Mouse (Mus musculus): Measurements from ENCODE around the gene G2e3.

The G2e3 gene

GRCm38 (mm10) chr12:51347988-51348697 lies at the start of gene G2e3:
TSS of gene G2e3 (plus strand) at chr12:51348061.
- DNase-seq (ENCODE audit: inconsistent ontology term) = peak; percentile 98

- no peak for DNase-seq (ENCODE audit: inconsistent ontology term)
Observed at GRCm38 (mm10) chr12:51323604-51324003, 24.3 kb upstream of the G2e3 start.

- no peak for DNase-seq (ENCODE audit: inconsistent ontology term)
Observed at GRCm38 (mm10) chr12:51326819-51327218, 21.0 kb upstream of the G2e3 start.

- DNase-seq (ENCODE audit: inconsistent ontology term) = no peak
Observed at GRCm38 (mm10) chr12:51337014-51337413, 10.8 kb upstream of the G2e3 start.

GRCm38 (mm10) chr12:51346121-51346520 lies 1.7 kb upstream of the G2e3 start:
- DNase-seq (ENCODE audit: inconsistent ontology term) = no peak

- peak; percentile 3 for DNase-seq (ENCODE audit: inconsistent ontology term)
Observed at GRCm38 (mm10) chr12:51348698-51348998, 787 bp downstream of the G2e3 start.

GRCm38 (mm10) chr12:51355296-51355695 lies 7.4 kb downstream of the G2e3 start:
- no peak for DNase-seq (ENCODE audit: inconsistent ontology term)

GRCm38 (mm10) chr12:51361294-51361693 lies 13.4 kb downstream of the G2e3 start:
- DNase-seq (ENCODE audit: inconsistent ontology term) = no peak

GRCm38 (mm10) chr12:51362898-51363297 lies 15.0 kb downstream of the G2e3 start:
- no peak for DNase-seq (ENCODE audit: inconsistent ontology term)

GRCm38 (mm10) chr12:51368504-51368903 lies 20.6 kb downstream of the G2e3 start:
- no peak for DNase-seq (ENCODE audit: inconsistent ontology term)

- DNase-seq (ENCODE audit: inconsistent ontology term) = peak; percentile 97
Observed at GRCm38 (mm10) chr12:51377003-51377887, 29.4 kb downstream of the G2e3 start, which contains the start of gene Scfd1. TSS of gene Scfd1 (plus strand) at chr12:51377510.

- DNase-seq (ENCODE audit: inconsistent ontology term) = no peak
Observed at GRCm38 (mm10) chr12:51377888-51378190, 30.0 kb downstream of the G2e3 start.

- DNase-seq (ENCODE audit: inconsistent ontology term) = no peak
Observed at GRCm38 (mm10) chr12:51399871-51400270, 52.0 kb downstream of the G2e3 start.

- no peak for DNase-seq (ENCODE audit: inconsistent ontology term)
Observed at GRCm38 (mm10) chr12:51402060-51402698, 54.3 kb downstream of the G2e3 start.

- no peak for DNase-seq (ENCODE audit: inconsistent ontology term)
Observed at GRCm38 (mm10) chr12:51403987-51404586, 56.2 kb downstream of the G2e3 start.

GRCm38 (mm10) chr12:51411362-51411761 lies 63.5 kb downstream of the G2e3 start:
- DNase-seq (ENCODE audit: inconsistent ontology term) = no peak
